Mouse (Mus musculus) lung, adult 18-20 months (tissue): ENCODE measurements around the gene Gm597.

Source experiments
- DNase-seq, 2 experiments: peaks; one replicate each; pipeline ENCODE4 v3.0.0; 2022; ENCODE audit warnings: mixed read lengths in 2 of 2

The Gm597 gene

GRCm38 (mm10) chr1:28780152-28780551 is at the start of gene Gm597:
TSS of gene Gm597 (minus strand) at chr1:28780252.
- DNase-seq, result no peak

- DNase-seq, result no peak
These were observed 27.6 kb upstream of the Gm597 start for GRCm38 (mm10) chr1:28807689-28808088.

GRCm38 (mm10) chr1:28806618-28807017 is 26.6 kb upstream of the Gm597 start:
- no peak for DNase-seq

- no peak for DNase-seq
These were observed 20.8 kb upstream of the Gm597 start for GRCm38 (mm10) chr1:28800881-28801280.
